In the genomic region with DNA sequence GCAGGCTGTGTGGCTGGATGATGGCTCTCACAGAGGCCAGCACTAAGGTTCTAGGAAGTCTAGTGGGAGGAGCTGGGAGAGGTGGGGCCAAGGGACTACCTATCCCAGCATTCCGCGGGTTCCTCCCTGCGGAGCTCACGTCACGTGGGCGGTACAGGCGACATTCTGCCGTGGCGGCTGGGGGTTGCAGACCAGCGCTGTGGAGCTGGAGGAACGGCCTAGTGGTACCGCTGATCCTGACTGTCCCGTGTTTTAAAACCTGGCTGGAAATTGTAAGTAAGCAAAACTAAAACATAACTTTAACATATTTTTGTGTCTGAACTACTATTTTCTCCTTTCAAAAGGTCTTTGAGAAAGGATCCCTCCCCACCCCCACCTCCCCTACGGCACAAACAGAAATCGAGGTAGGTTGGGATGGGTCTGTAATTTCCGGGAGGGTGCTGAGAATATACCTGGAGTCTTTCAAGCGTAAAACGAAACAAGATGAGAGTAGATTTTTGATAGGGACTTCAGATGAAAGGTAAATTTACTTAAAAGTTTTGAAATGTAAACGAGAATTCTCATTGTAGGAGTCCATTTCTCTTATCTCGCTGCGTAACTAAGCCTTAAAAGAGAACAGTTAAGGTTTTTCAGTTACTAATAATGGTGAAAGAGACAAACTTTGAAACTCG, we compare ENCODE assay signal across 8 mouse cellular contexts. TPM values are rescaled to one million over a fixed set of nuclear protein-coding genes. Genes with fewer than 3 reads are reported as not detected.
DNase-seq lines count a peak whose midpoint lies in the region; ATAC-seq and TF ChIP-seq lines count a peak whose summit lies in the region.

No protein-coding gene starts in this region.

- H3K36me3 ChIP-seq in embryonic facial prominence, embryonic 15.5 days = 0 out of 2 replicates have a peak, but pooled peaks cover 14% of the 10 kb centered on the region
- H3K36me3 ChIP-seq in limb, embryonic 14.5 days (ENCODE audit: control insufficient read depth, insufficient read depth, low read length) = peaks cover 23% of the 10 kb centered on the region
- no peaks in the 10 kb centered on the region for H3K36me3 ChIP-seq in midbrain, embryonic 16.5 days (ENCODE audit: control insufficient read depth, insufficient read depth, low read length)
- H3K36me3 ChIP-seq in spleen, adult 2 months (ENCODE audit: control insufficient read depth, insufficient read depth, low read length) = peaks cover 2% of the 10 kb centered on the region; the same call in 1 of the 2 replicates

- peak overlapping the region; percentile 48 for H3K9ac ChIP-seq in embryonic facial prominence, embryonic 15.5 days
- peak overlapping the region; percentile 68 for H3K9ac ChIP-seq in limb, embryonic 14.5 days (ENCODE audit: low read depth, low read length, severe bottlenecking)
- peak overlapping the region; percentile 42 for H3K9ac ChIP-seq in midbrain, embryonic 16.5 days (ENCODE audit: low read depth, low read length)

- H3K4me2 ChIP-seq in embryonic facial prominence, embryonic 15.5 days (replicated peaks) = peak overlapping the region; percentile 63
- H3K4me2 ChIP-seq in limb, embryonic 14.5 days (replicated peaks; ENCODE audit: low read depth, low read length, severe bottlenecking) = peak overlapping the region; percentile 91
- peak overlapping the region; percentile 57 for H3K4me2 ChIP-seq in midbrain, embryonic 16.5 days (ENCODE audit: low read length)

- no peaks in the 10 kb centered on the region for H3K27me3 ChIP-seq in embryonic facial prominence, embryonic 15.5 days
- H3K27me3 ChIP-seq in limb, embryonic 14.5 days (ENCODE audit: control insufficient read depth, insufficient read depth, low read length) = no peaks in the 10 kb centered on the region
- no peaks in the 10 kb centered on the region for H3K27me3 ChIP-seq in midbrain, embryonic 16.5 days (ENCODE audit: control insufficient read depth, insufficient read depth, low read depth, low read length)
- no peaks in the 10 kb centered on the region for H3K27me3 ChIP-seq in spleen, adult 2 months (ENCODE audit: control insufficient read depth, insufficient read depth, low read length)

- no peaks in the 10 kb centered on the region for H3K9me3 ChIP-seq in embryonic facial prominence, embryonic 15.5 days (replicated peaks)
- no peaks in the 10 kb centered on the region for H3K9me3 ChIP-seq in limb, embryonic 14.5 days (ENCODE audit: control insufficient read depth, low read length)
- no peaks in the 10 kb centered on the region for H3K9me3 ChIP-seq in midbrain, embryonic 16.5 days (replicated peaks; ENCODE audit: control insufficient read depth, low read length, poor library complexity, severe bottlenecking)

- H3K4me1 ChIP-seq in bone marrow macrophage, adult 2 months (ENCODE audit: control insufficient read depth, insufficient read depth, low read length) = peaks cover 12% of the 10 kb centered on the region
- peaks cover 22% of the 10 kb centered on the region for H3K4me1 ChIP-seq in embryonic facial prominence, embryonic 15.5 days
- H3K4me1 ChIP-seq in limb, embryonic 14.5 days (ENCODE audit: control insufficient read depth, insufficient read depth, low read length) = peaks cover 16% of the 10 kb centered on the region
- H3K4me1 ChIP-seq in midbrain, embryonic 16.5 days (ENCODE audit: control insufficient read depth, insufficient read depth, low read length) = peaks cover 28% of the 10 kb centered on the region
- no peaks in the 10 kb centered on the region for H3K4me1 ChIP-seq in spleen, adult 2 months (ENCODE audit: control insufficient read depth, insufficient read depth, insufficient read length)

- ATAC-seq in embryonic facial prominence, embryonic 15.5 days (ENCODE audit: insufficient number of reproducible peaks, low FRiP score, low TSS enrichment, low read depth) = peak; percentile 89
- peak; percentile 85 for ATAC-seq in limb, embryonic 14.5 days (ENCODE audit: low FRiP score, low read depth)
- ATAC-seq in midbrain, embryonic 16.5 days = peak; percentile 79

- peak; percentile 87 to 88 for DNase-seq in B cell, adult 2 months
- peak; percentile 93 to 94 for DNase-seq in heart, adult 9 months (ENCODE audit: low spot score in 2 of 2)
- peak; percentile 96 for DNase-seq in kidney, adult 9 months
- DNase-seq in limb, embryonic 14.5 days (ENCODE audit: low spot score) = peak; percentile 98
- peak; percentile 75 to 89 for DNase-seq in spleen, adult 2 months (ENCODE audit: low read depth in 1 of 2, low spot score in 2 of 2)

- 1% methylated on average over 22 of the region's 22 CpGs for WGBS in embryonic facial prominence, embryonic 15.5 days
- 2% methylated on average over 22 of the region's 22 CpGs for WGBS in limb, embryonic 14.5 days
- 2% methylated on average over 22 of the region's 22 CpGs for WGBS in midbrain, embryonic 16.5 days
- WGBS in spleen, adult 2 months = 1% methylated on average over 22 of the region's 22 CpGs

- peak; percentile 76; the same call in 1 of the 2 replicates for TF ChIP-seq POLR2A in bone marrow macrophage, adult 2 months (IDR thresholded peaks at IDR 0.05; ENCODE audit: borderline replicate concordance, low read depth, low read length)
- peak; percentile 99; the same call in 1 of the 2 replicates for TF ChIP-seq POLR2A in limb, embryonic 14.5 days (IDR thresholded peaks at IDR 0.05; ENCODE audit: borderline replicate concordance, extremely low read depth, insufficient read depth, insufficient read length)
- TF ChIP-seq POLR2A in spleen, adult 2 months (IDR thresholded peaks at IDR 0.05; ENCODE audit: low read depth, low read length) = peak; percentile 88; the same call in 1 of the 2 replicates

- H3K4me3 ChIP-seq in bone marrow macrophage, adult 2 months (ENCODE audit: insufficient read depth, low read length) = peak overlapping the region; percentile 57
- peak overlapping the region; percentile 61 for H3K4me3 ChIP-seq in embryonic facial prominence, embryonic 15.5 days (replicated peaks)
- H3K4me3 ChIP-seq in limb, embryonic 14.5 days (replicated peaks; ENCODE audit: low read length) = peak overlapping the region; percentile 65
- peak overlapping the region; percentile 64 for H3K4me3 ChIP-seq in midbrain, embryonic 16.5 days (ENCODE audit: low read depth, low read length)
- peak overlapping the region; percentile 59 for H3K4me3 ChIP-seq in spleen, adult 2 months (ENCODE audit: extremely low read depth, insufficient read depth, insufficient read length)

- no peak overlapping the region for H3K27ac ChIP-seq in bone marrow macrophage, adult 2 months (ENCODE audit: insufficient read depth, low read depth, low read length)
- 0 out of 2 replicates have a peak overlapping the region, but pooled peaks have one; percentile 60 for H3K27ac ChIP-seq in embryonic facial prominence, embryonic 15.5 days (replicated peaks)
- peak overlapping the region; percentile 58; the same call in 1 of the 2 replicates for H3K27ac ChIP-seq in limb, embryonic 14.5 days (replicated peaks; ENCODE audit: low read depth, low read length)
- no peak overlapping the region for H3K27ac ChIP-seq in midbrain, embryonic 16.5 days (ENCODE audit: low read length)
- peak overlapping the region; percentile 12 for H3K27ac ChIP-seq in spleen, adult 2 months (ENCODE audit: insufficient read depth, low read length)

- TF ChIP-seq CTCF in bone marrow macrophage, adult 2 months (IDR thresholded peaks at IDR 0.05; ENCODE audit: low read depth, low read length) = no peak
- TF ChIP-seq CTCF in spleen, adult 2 months (IDR thresholded peaks at IDR 0.05; ENCODE audit: extremely low read depth, insufficient read depth, insufficient read length, insufficient replicate concordance) = no peak

RNA-seq across cellular contexts. Expression of gene Tor1aip1, which starts 4.6 kb away (rescaled TPM):
- 158 and 159 TPM in 2 replicates for polyA plus RNA-seq in bone marrow macrophage, adult 2 months (2012; ENCODE audit: insufficient read depth, insufficient read length, missing spikeins)
- 45.1 and 47.8 TPM in 2 replicates for polyA plus RNA-seq in embryonic facial prominence, embryonic 15.5 days (2015; fragmentation: Nextera tagmentation; extraction: Ambion mirVana)
- 22.4 and 27.2 TPM in 2 replicates for polyA plus RNA-seq in limb, embryonic 14.5 days (2012; rRNA removed)
- 45.6 and 49.7 TPM in 2 replicates for polyA plus RNA-seq in limb, embryonic 14.5 days (2014; fragmentation: Nextera tagmentation; extraction: Ambion mirVana)
- 14.2 and 17.3 TPM in 2 replicates for polyA plus RNA-seq in midbrain, embryonic 16.5 days (2015; fragmentation: Nextera tagmentation; extraction: Ambion mirVana)
- polyA plus RNA-seq in spleen, adult 2 months (2012; rRNA removed) = 17.5 and 17.6 TPM in 2 replicates

RNA-seq across cellular contexts. Expression of gene Tor1aip2, which starts 5.7 kb away (rescaled TPM):
- 99.8 and 104 TPM in 2 replicates for polyA plus RNA-seq in bone marrow macrophage, adult 2 months (2012; ENCODE audit: insufficient read depth, insufficient read length, missing spikeins)
- polyA plus RNA-seq in embryonic facial prominence, embryonic 15.5 days (2015; fragmentation: Nextera tagmentation; extraction: Ambion mirVana) = 113 TPM in 2 replicates
- 94.4 and 107 TPM in 2 replicates for polyA plus RNA-seq in limb, embryonic 14.5 days (2012; rRNA removed)
- polyA plus RNA-seq in limb, embryonic 14.5 days (2014; fragmentation: Nextera tagmentation; extraction: Ambion mirVana) = 121 and 123 TPM in 2 replicates
- polyA plus RNA-seq in midbrain, embryonic 16.5 days (2015; fragmentation: Nextera tagmentation; extraction: Ambion mirVana) = 58.1 and 60.9 TPM in 2 replicates
- polyA plus RNA-seq in spleen, adult 2 months (2012; rRNA removed) = 27.6 and 28.9 TPM in 2 replicates

Comparison
In these comparisons a context has a peak if more than half of its experiments do, and no peak if none do; other contexts are left out.
1. H3K27ac ChIP-seq: peak in embryonic facial prominence, embryonic 15.5 days (single experiment), limb, embryonic 14.5 days (single experiment) and spleen, adult 2 months (single experiment); none in bone marrow macrophage, adult 2 months (single experiment) and midbrain, embryonic 16.5 days (single experiment).
2. Peak in every context shown above with its lines, with median percentiles within 50 percentile points of each other: DNase-seq, H3K4me3 ChIP-seq, POLR2A ChIP-seq, ATAC-seq, H3K4me2 ChIP-seq and H3K9ac ChIP-seq.